In genomic region chr17:24211631-24212440, GRCm38 (mm10) we compare ENCODE assay signal across 7 mouse cellular contexts. TPM values are rescaled to one million over a fixed set of nuclear protein-coding genes. Genes with fewer than 3 reads are reported as not detected.
A peak's percentile ranks its signal among the peaks of the same experiment; 100 is the strongest.
DNase-seq lines count a peak whose midpoint lies in the region; ATAC-seq and TF ChIP-seq lines count a peak whose summit lies in the region.

No protein-coding gene starts in this region.

- peak overlapping the region; percentile 69 for H3K9ac ChIP-seq in lung, embryonic 14.5 days

- peaks cover 53% of the 10 kb centered on the region for H3K36me3 ChIP-seq in G1E (replicated peaks)
- H3K36me3 ChIP-seq in forebrain, embryonic 10.5 days (replicated peaks) = peaks cover 30% of the 10 kb centered on the region
- peaks cover 19% of the 10 kb centered on the region for H3K36me3 ChIP-seq in lung, embryonic 14.5 days (ENCODE audit: insufficient read depth)

- H3K4me3 ChIP-seq in G1E (ENCODE audit: low read depth, low read length) = peak overlapping the region; percentile 48; the same call in 1 of the 2 replicates
- peak overlapping the region; percentile 66 for H3K4me3 ChIP-seq in forebrain, embryonic 10.5 days
- H3K4me3 ChIP-seq in lung, embryonic 14.5 days (ENCODE audit: low read depth, low read length) = peak overlapping the region; percentile 51

- no peaks in the 10 kb centered on the region for H3K27me3 ChIP-seq in G1E (ENCODE audit: insufficient read depth, low read length)
- peaks cover 48% of the 10 kb centered on the region for H3K27me3 ChIP-seq in forebrain, embryonic 10.5 days (ENCODE audit: poor library complexity, severe bottlenecking)
- peaks cover 17% of the 10 kb centered on the region for H3K27me3 ChIP-seq in lung, embryonic 14.5 days (ENCODE audit: insufficient read depth, low read length)

- no peak for ATAC-seq in G1E (ENCODE audit: extremely low read depth, insufficient number of reproducible peaks, low FRiP score, poor library complexity, severe bottlenecking)
- ATAC-seq in hematopoietic stem cell, adult 5-6 weeks (replicated peaks in 1 of 2; ENCODE audit: insufficient read depth in 1 of 2, low FRiP score in 2 of 2, low TSS enrichment in 1 of 2, low read depth in 1 of 2, poor library complexity in 2 of 2, severe bottlenecking in 2 of 2) = peak; percentile 42 to 70; a peak in 3 of 4 replicates
- peak; percentile 23 for ATAC-seq in lung, embryonic 14.5 days (ENCODE audit: insufficient read depth)

- TF ChIP-seq CTCF in G1E (IDR thresholded peaks at IDR 0.05; ENCODE audit: low read depth, low read length) = no peak
- peak; percentile 36; the same call in 1 of the 2 replicates for TF ChIP-seq CTCF in brain, embryonic 14.5 days (IDR thresholded peaks at IDR 0.05; ENCODE audit: borderline replicate concordance, extremely low read depth, insufficient read depth, insufficient read length)
- 0 out of 2 replicates have a peak, but pooled peaks have one; percentile 50 for TF ChIP-seq CTCF in lung, embryonic 14.5 days (IDR thresholded peaks at IDR 0.05; ENCODE audit: low read depth)

- WGBS in forebrain, embryonic 10.5 days = 2% methylated on average over 37 of the region's 37 CpGs
- 2% methylated on average over 37 of the region's 37 CpGs for WGBS in lung, embryonic 14.5 days

- peak overlapping the region; percentile 97 for H3K4me2 ChIP-seq in lung, embryonic 14.5 days

- TF ChIP-seq POLR2A in brain, embryonic 14.5 days (IDR thresholded peaks at IDR 0.05; ENCODE audit: borderline replicate concordance, extremely low read depth, insufficient read depth, insufficient read length, poor library complexity, severe bottlenecking) = no peak

- peaks cover 84% of the 10 kb centered on the region for H3K4me1 ChIP-seq in G1E (ENCODE audit: insufficient read depth, low read depth, low read length)
- H3K4me1 ChIP-seq in forebrain, embryonic 10.5 days = peaks cover 60% of the 10 kb centered on the region
- peaks cover 44% of the 10 kb centered on the region for H3K4me1 ChIP-seq in lung, embryonic 14.5 days (ENCODE audit: insufficient read depth)

- peak overlapping the region; percentile 88 for H3K27ac ChIP-seq in forebrain, embryonic 10.5 days
- H3K27ac ChIP-seq in lung, embryonic 14.5 days (ENCODE audit: low read depth) = peak overlapping the region; percentile 88

- no peak for DNase-seq in G1E (ENCODE audit: low spot score)
- DNase-seq in brain, embryonic 14.5 days (ENCODE audit: low read depth) = peak; percentile 92
- peak; percentile 79 for DNase-seq in forebrain, embryonic 10.5 days (ENCODE audit: extremely low spot score, low spot score)
- peak; percentile 85 to 91 for DNase-seq in layer of hippocampus, adult 8-10 months (ENCODE audit: low spot score in 2 of 2)
- peak; percentile 86 for DNase-seq in lung, embryonic 14.5 days
- DNase-seq in right cerebral cortex, adult 18-20 months = peak; percentile 92

- H3K9me3 ChIP-seq in G1E (replicated peaks) = no peaks in the 10 kb centered on the region
- H3K9me3 ChIP-seq in forebrain, embryonic 10.5 days = no peaks in the 10 kb centered on the region
- no peaks in the 10 kb centered on the region for H3K9me3 ChIP-seq in lung, embryonic 14.5 days (ENCODE audit: low read depth, low read length)

RNA-seq across cellular contexts. Expression of gene Ntn3, which starts 2.5 kb away (rescaled TPM):
- total RNA-seq in G1E (2014; fragmentation: Nextera tagmentation) = 3.8 and 3.9 TPM in 2 replicates
- 1.5 and 2.1 TPM in 2 replicates for total RNA-seq in G1E (2017)
- 1.6 and 1.8 TPM in 2 replicates for polyA plus RNA-seq in G1E (2012)
- 8.0 and 10.2 TPM in 2 replicates for polyA plus RNA-seq in brain, embryonic 14.5 days (2012; rRNA removed)
- 2.3 and 2.9 TPM in 2 replicates for polyA plus RNA-seq in forebrain, embryonic 10.5 days (2016; fragmentation: Nextera tagmentation; extraction: Ambion mirVana)
- 0.20 and 0.63 TPM in 2 replicates for total RNA-seq in hematopoietic stem cell, adult 5-6 weeks (2017)
- total RNA-seq in layer of hippocampus, adult 8-10 months (2022) = 10 to 100 TPM in 1 of 4 experiments, 1 to 10 TPM in 3; 8.6 to 10.1 (median 9.3) TPM
- polyA plus RNA-seq in lung, embryonic 14.5 days (2014; fragmentation: Nextera tagmentation; extraction: Ambion mirVana) = 8.2 and 10.3 TPM in 2 replicates

RNA-seq across cellular contexts. Expression of gene Tbc1d24, which starts 6.5 kb away (rescaled TPM):
- total RNA-seq in G1E (2014; fragmentation: Nextera tagmentation) (94.0 and 120 TPM in 2 replicates), G1E (2017) (57.9 and 59.1 TPM in 2 replicates)
- 14.6 and 23.4 TPM in 2 replicates for polyA plus RNA-seq in G1E (2012)
- polyA plus RNA-seq in brain, embryonic 14.5 days (2012; rRNA removed) = 74.3 and 84.7 TPM in 2 replicates
- 6.8 and 7.5 TPM in 2 replicates for polyA plus RNA-seq in forebrain, embryonic 10.5 days (2016; fragmentation: Nextera tagmentation; extraction: Ambion mirVana)
- 7.4 and 7.8 TPM in 2 replicates for total RNA-seq in hematopoietic stem cell, adult 5-6 weeks (2017)
- total RNA-seq in layer of hippocampus, adult 8-10 months (2022) = 10 to 100 TPM; 60.0 to 71.5 (median 64.0) TPM
- polyA plus RNA-seq in lung, embryonic 14.5 days (2014; fragmentation: Nextera tagmentation; extraction: Ambion mirVana) = 6.4 and 7.0 TPM in 2 replicates

RNA-seq across cellular contexts. Expression of gene Tedc2, which starts 8.8 kb away (rescaled TPM):
- total RNA-seq in G1E (2014; fragmentation: Nextera tagmentation) (22.8 and 41.7 TPM in 2 replicates), G1E (2017) (38.3 and 46.5 TPM in 2 replicates)
- polyA plus RNA-seq in G1E (2012) = 47.0 and 55.1 TPM in 2 replicates
- polyA plus RNA-seq in brain, embryonic 14.5 days (2012; rRNA removed) = 25.3 and 35.7 TPM in 2 replicates
- polyA plus RNA-seq in forebrain, embryonic 10.5 days (2016; fragmentation: Nextera tagmentation; extraction: Ambion mirVana) = 22.1 and 22.6 TPM in 2 replicates
- 16.1 and 23.7 TPM in 2 replicates for total RNA-seq in hematopoietic stem cell, adult 5-6 weeks (2017)
- 10 to 100 TPM in 2 of 4 experiments, 1 to 10 TPM in 2; 8.7 to 11.4 (median 10.0) TPM for total RNA-seq in layer of hippocampus, adult 8-10 months (2022)
- 14.5 and 15.2 TPM in 2 replicates for polyA plus RNA-seq in lung, embryonic 14.5 days (2014; fragmentation: Nextera tagmentation; extraction: Ambion mirVana)

RNA-seq across cellular contexts. Expression of gene Ccnf, which starts 39.4 kb away (rescaled TPM):
- total RNA-seq in G1E (2014; fragmentation: Nextera tagmentation) = 65.0 and 73.4 TPM in 2 replicates
- 59.1 and 65.1 TPM in 2 replicates for total RNA-seq in G1E (2017)
- polyA plus RNA-seq in G1E (2012) = 87.0 and 87.6 TPM in 2 replicates
- 16.2 and 21.6 TPM in 2 replicates for polyA plus RNA-seq in brain, embryonic 14.5 days (2012; rRNA removed)
- 126 and 128 TPM in 2 replicates for polyA plus RNA-seq in forebrain, embryonic 10.5 days (2016; fragmentation: Nextera tagmentation; extraction: Ambion mirVana)
- total RNA-seq in hematopoietic stem cell, adult 5-6 weeks (2017) = 18.1 and 21.1 TPM in 2 replicates
- 1 to 10 TPM; 5.1 to 8.0 (median 7.5) TPM for total RNA-seq in layer of hippocampus, adult 8-10 months (2022)
- 79.3 and 81.1 TPM in 2 replicates for polyA plus RNA-seq in lung, embryonic 14.5 days (2014; fragmentation: Nextera tagmentation; extraction: Ambion mirVana)

RNA-seq across cellular contexts. Expression of gene Atp6v0c, which starts 42.3 kb away (rescaled TPM):
- total RNA-seq in G1E (2014; fragmentation: Nextera tagmentation) (126 and 189 TPM in 2 replicates), G1E (2017) (61.1 and 65.5 TPM in 2 replicates)
- polyA plus RNA-seq in G1E (2012) = 209 and 285 TPM in 2 replicates
- 1,361 and 1,487 TPM in 2 replicates for polyA plus RNA-seq in brain, embryonic 14.5 days (2012; rRNA removed)
- 419 and 421 TPM in 2 replicates for polyA plus RNA-seq in forebrain, embryonic 10.5 days (2016; fragmentation: Nextera tagmentation; extraction: Ambion mirVana)
- 65.1 and 74.2 TPM in 2 replicates for total RNA-seq in hematopoietic stem cell, adult 5-6 weeks (2017)
- 1,000 to 10,000 TPM in 3 of 4 experiments, 100 to 1,000 TPM in 1; 996 to 1,139 (median 1,074) TPM for total RNA-seq in layer of hippocampus, adult 8-10 months (2022)
- 450 and 473 TPM in 2 replicates for polyA plus RNA-seq in lung, embryonic 14.5 days (2014; fragmentation: Nextera tagmentation; extraction: Ambion mirVana)
